Mouse (Mus musculus) urinary bladder, postnatal 36 days (tissue): ENCODE measurements at regions not wholly inside any gene's neighbourhood (a gene's known extent, or its start where the extent isn't known, plus 50 kb on each side); places are given as distances from the start of the nearest gene placed in this dataset.

Experiments
- DNase-seq, 2 experiments: peaks; one replicate each; pipeline ENCODE4 v3.0.0; 2022; ENCODE audit warnings: low spot score in 2 of 2, mixed read lengths in 1 of 2

- no peak for DNase-seq
Observed at GRCm38 (mm10) chr7:135882306-135882705, 166.1 kb upstream of the Mki67 start.

DNA sequence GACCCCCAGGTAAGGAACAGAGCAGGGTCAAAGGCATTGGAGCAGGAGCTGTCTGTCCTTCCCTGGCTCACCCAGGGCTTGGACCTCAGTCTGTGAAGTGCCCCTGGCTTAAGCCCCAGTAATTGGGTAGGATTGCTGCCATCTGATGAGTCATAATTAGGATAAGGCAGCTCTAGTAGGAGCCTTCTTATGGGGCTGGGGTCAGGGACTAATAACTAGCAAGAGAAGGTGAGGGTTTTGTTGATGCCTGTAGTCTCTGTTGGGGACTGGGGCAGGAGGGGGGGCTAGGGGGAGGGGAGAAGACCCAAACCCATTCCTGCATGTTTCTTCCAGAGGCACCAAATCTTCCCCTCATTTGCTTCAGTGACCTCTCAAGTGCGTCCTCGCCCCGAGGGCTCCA is 172.4 kb upstream of the Mki67 start:
- no peak for DNase-seq

GRCm38 (mm10) chr7:135889016-135889726 is 173.0 kb upstream of the Mki67 start:
- DNase-seq = peak in 1 of 2 experiments; percentile 17

DNA sequence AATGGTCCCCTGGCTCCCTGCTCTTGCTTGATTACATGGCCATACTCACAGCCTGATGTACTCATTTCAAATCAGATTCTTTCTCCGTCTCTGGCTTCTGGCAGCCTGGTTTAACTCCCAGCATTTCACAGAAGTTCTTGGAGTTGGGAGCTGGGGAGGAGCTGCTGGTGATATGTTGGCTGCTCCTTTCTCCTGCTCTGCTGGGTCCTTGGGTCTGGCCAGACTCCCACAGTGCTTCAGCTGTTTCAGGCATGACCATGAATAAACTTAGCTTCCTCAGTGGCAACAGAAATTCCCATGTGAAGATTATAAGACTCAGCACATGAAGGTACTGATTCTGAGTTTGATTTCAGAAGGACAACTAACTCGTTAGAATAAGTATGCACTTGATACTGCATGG is 182.7 kb upstream of the Mki67 start:
- no peak for DNase-seq

DNA sequence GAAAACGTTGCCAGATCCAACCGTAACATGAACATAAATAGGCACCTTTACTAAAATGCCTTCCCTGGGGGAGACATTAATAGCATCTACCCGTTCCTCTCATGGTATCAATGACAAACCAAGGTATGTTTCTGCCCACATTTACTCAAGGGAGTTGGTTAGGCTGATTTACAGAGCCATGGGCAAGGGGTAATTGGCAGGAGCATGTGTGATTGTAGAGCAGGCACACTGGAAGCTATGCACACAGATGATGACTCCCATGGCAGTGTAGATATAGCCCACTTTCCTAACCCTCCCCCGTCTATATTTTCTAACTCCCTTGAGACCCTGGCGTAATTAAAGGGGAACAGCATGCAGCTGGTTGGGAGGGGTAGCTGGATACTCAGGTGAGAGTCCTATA is 183.6 kb upstream of the Mki67 start:
- no peak for DNase-seq

DNA sequence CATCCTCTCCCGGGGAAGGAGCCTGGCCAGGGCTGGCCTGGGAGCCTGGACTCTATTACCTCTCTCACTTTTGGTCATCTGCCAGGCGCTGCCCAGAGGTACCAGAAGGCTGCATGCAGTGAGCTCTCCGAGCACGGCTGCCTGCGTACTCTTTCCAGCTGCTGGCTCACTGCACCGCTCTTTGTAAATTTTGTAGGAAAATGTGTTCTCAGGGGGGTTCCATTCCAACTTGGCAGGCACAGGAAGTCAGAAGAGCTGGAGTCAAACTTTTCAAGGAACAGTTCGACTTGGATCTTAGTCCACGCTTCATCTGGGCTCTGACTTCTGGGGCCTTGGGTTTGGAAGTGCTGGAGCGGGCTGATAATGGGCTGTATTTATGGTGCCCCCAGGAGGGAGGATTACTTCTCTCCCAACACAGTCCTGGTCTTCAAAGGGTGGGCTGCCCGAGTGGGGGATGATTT is 184.7 kb upstream of the Mki67 start:
- DNase-seq = peak in 1 of 2 experiments; percentile 57

DNA sequence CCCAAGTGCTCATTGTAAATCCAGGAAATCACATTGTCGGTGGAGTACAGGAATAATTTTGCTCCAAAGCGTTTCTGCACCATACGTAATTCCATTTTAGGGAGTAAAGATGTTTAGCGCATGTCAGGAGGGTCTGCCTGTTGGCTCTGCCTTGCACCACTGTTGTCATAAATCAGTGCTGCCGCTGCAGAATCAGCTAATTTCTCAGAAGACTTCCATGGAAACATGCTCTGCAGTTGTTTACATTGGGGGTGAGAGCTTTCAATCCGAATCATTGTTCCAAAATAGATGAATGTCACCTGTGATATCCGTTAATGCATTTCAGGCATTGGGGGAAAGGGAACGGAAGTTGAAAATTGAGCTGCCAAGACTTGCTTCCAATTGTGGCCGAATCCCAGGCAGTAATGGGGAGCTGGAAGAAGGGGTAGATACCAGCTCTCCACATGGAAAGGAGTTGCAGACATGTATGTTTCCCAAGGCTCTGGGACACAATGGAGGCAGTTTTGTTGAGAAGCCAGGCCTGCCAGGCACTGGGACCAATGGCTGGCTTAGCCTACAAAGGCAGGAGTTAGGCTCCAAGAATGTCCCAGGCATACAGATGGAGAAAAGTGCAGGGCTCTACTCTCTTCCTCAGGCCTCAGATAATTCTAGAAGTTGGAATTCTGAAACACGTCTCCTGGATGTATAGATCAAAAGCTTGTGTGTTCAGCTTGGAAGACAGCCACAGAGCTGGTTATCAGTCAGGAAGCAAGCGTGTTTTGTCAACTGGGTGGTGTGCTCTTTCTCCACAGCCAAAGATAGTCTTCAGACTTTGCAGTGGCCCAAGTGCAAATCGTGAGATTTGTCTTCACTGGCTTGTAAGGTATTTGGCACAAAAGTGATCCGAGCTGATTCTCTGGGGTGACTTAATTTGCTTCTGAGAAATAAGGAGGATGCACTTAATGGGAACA is 186.2 kb upstream of the Mki67 start:
- DNase-seq = no peak

DNA sequence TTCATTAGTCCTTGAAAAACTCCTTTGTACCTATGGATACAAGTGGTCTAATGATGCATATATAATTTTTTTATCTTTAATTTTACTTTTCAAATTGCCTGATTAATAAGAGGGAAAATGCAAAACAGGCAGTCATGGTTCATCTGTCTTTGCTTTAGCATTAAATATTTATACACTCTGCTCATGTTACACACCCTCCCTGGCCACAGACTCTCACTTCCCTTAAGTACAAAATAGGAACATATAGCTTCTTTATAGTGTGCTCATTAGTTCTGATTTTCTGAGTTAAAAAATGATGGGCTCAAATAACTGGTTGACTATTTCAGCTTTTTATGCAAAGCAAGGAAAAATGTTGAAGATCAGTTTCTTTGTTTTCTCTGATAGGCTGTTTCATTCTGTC is 195.2 kb upstream of the Mki67 start:
- DNase-seq = no peak

DNA sequence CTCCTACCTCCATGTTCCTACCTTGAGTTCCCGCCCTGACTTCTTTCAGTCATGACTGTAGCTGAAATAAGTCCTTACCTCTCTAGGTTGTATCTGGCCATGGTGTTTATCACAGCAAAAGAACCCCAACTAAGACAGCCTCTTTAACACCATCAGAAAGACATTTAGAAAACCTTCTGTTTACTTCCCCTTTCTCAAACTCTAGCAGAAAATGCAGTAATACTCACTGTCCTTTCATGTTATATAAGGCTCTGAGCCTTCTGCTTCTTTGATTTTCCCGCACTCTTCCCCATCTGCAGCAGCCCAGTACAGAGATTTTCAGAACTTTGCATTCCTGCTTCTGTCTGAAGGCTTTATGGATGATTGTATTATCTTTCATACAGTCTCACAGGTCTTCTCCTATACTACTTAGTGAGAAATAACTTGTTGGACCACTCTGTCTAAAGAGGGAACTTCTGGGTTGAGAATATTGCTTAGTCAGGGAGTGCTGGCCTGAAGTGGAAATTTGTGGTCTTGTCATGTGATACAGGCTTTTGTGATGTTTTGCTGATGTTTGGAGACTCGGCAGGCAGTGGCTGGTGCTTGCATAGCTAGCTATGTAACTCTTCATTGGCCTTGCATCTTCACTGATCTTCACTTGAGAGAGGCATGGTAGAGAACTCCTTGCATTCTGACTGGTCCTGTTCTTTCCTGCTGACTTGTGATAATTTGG is 197.9 kb upstream of the Mki67 start:
- no peak for DNase-seq

GRCm38 (mm10) chr7:135923876-135924275 is 207.7 kb upstream of the Mki67 start:
- no peak for DNase-seq

- DNase-seq = no peak
Observed at GRCm38 (mm10) chr7:135924641-135925040, 208.5 kb upstream of the Mki67 start.

DNA sequence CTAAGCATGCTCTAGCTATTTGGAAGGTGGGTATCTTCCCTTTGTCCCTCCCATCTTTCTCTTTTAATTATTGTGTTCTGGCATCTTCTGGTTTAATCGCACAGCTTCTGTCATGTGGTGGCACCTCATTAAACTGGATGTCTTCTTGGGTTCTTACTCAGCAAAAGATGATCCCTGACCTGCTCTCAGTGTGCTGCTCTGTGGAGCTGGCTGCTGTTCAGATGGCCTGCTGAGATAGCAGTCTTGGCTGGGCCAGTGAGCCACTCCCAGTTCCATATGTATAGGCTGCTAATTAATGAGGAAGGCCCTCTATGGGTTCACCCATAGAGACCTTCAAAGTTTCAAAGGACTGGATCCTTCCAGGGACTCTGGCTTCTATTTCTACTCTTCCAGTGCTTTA is 213.9 kb upstream of the Mki67 start:
- no peak for DNase-seq

DNA sequence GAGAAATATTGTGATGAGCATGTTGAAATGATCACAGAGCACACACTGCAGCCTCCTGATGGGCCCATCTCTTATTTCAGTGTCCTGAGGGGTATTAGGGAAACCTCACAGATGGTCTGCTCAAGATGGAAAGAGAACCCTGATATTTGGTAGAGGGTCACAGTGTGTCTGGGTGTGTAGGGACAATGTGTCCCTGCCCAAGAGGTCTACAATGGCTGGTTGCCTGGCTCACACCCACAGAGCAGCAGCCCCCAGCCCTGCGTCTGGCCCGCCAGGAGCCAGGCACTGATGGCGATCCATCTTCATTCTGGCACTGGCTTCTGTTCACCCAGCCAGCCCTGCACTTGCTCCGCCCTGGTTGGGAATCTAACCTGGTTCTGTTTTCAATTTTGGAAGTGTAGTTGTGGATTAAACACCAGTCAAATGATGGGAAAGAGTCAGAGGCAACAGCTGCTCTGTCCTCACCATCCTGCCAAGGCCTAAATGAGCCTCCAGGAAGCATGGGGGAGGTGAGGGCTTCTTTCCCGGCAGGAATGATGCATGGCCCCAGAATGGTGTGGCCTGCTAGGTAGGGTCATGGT is 216.5 kb upstream of the Mki67 start:
- DNase-seq = no peak

- DNase-seq = no peak
Observed at GRCm38 (mm10) chr7:135935180-135935579, 219.0 kb upstream of the Mki67 start.

DNA sequence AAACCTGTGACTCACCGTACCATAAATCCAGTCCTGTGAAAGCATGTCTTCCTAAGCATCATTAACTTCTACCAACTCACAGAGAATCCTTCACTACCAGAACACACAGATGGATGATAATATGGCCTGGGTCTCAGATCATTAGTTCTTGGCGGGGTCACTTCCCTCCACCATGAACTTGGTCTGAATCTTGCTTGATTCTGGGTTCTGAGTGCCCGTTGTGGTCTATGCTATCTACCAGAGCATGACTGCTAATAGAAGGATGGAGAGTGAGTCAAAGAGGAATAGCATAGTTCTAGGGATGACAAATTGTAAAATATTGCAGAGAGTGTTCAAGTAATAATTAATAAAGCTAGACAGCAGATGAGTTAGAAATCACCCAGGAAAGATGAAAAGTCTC is 221.3 kb upstream of the Mki67 start:
- no peak for DNase-seq

DNA sequence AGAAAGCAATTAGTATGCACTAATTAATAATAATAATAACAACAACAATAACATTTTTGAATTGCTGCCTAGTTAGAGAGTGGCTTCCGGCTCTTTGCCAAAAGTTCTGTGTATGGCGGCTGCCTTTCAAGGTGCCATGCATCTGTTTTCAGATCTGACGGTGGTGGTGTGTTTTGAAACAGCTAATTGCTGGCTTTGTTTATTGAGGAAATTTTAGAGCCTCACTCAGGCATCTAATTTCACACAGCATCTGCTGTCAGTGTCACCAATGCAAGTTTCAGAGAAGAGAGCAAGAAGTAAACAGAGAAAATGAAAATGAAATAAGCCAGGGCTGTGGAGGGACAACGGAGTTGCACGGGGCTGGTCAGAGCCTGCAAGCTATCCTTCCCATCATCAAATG is 223.2 kb upstream of the Mki67 start:
- DNase-seq = no peak

- DNase-seq = no peak
Observed at GRCm38 (mm10) chr7:135942826-135943225, 226.7 kb upstream of the Mki67 start.

GRCm38 (mm10) chr7:135946071-135946646 is 230.0 kb upstream of the Mki67 start:
- no peak for DNase-seq

DNA sequence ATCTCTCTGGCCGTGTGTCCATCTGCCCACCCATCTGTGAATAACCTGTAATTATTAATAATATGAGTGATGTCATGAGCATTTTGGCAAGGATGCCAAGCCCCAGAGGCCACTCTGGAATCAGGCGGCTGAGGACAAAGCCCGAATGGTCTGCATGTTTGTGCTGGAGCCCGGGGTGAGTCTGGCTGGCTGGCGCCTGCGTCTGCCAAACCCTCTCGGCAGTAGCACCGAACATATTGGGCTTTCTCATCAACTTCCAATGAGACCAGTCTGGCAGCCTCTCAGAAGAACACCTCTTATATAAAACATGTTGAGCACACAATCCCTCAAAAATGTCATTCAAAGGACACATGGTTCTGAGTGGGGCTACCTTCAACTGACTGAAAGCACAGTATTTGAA is 244.9 kb upstream of the Mki67 start:
- DNase-seq = no peak

GRCm38 (mm10) chr7:135965528-135965927 is 249.4 kb upstream of the Mki67 start:
- no peak for DNase-seq

GRCm38 (mm10) chr7:135966231-135966630 is 250.1 kb upstream of the Mki67 start:
- no peak for DNase-seq

GRCm38 (mm10) chr7:135968638-135969037 is 252.5 kb upstream of the Mki67 start:
- DNase-seq = no peak
